8 mouse cellular contexts compared by ENCODE assay signal in genomic region chr12:100480642-100481442, GRCm38 (mm10). TPM values are rescaled to one million over a fixed set of nuclear protein-coding genes. Genes with fewer than 3 reads are reported as not detected.
DNase-seq lines count a peak whose midpoint lies in the region; ATAC-seq lines count a peak whose summit lies in the region.
"Had no signal": no experiment of that assay in that cellular context is flagged by ENCODE, and none has a peak within 500 bp of the region (broad histone marks: within the 10 kb centered on the region; RNA-seq: fewer than 3 reads in every experiment).

No protein-coding gene starts in this region.

- H3K36me3 ChIP-seq in hindbrain, embryonic 14.5 days (replicated peaks; ENCODE audit: control insufficient read depth, insufficient read depth), result peaks cover 5% of the 10 kb centered on the region; the same call in 1 of the 2 replicates
- peaks cover 33% of the 10 kb centered on the region for H3K36me3 ChIP-seq in hindbrain, embryonic 10.5 days

- no peak overlapping the region for H3K27ac ChIP-seq in hindbrain, embryonic 14.5 days
- H3K27ac ChIP-seq in hindbrain, embryonic 10.5 days, result no peak overlapping the region
- peak overlapping the region; percentile 7; the same call in 1 of the 2 replicates for H3K27ac ChIP-seq in brown adipose tissue, adult 24 weeks (replicated peaks; ENCODE audit: low read depth, low read length)
- H3K27ac ChIP-seq: embryonic facial prominence, embryonic 12.5 days had no signal

- H3K9ac ChIP-seq in hindbrain, embryonic 14.5 days, result no peak overlapping the region
- H3K9ac ChIP-seq: embryonic facial prominence, embryonic 12.5 days had no signal

- peak; percentile 49; the same call in 1 of the 2 replicates for ATAC-seq in hindbrain, embryonic 14.5 days (ENCODE audit: low FRiP score)
- peak; percentile 89 for ATAC-seq in megakaryocyte, adult 5-6 weeks (ENCODE audit: poor library complexity, severe bottlenecking)
- no peak for ATAC-seq in CD4-positive, CD25-positive, alpha-beta regulatory T cell, adult 4 months

- H3K27me3 ChIP-seq in hindbrain, embryonic 14.5 days (ENCODE audit: control insufficient read depth, insufficient read depth, low read length), result no peaks in the 10 kb centered on the region
- H3K27me3 ChIP-seq in hindbrain, embryonic 10.5 days (ENCODE audit: insufficient read depth, poor library complexity, severe bottlenecking), result no peaks in the 10 kb centered on the region
- H3K27me3 ChIP-seq: embryonic facial prominence, embryonic 12.5 days had no signal

- H3K4me1 ChIP-seq in hindbrain, embryonic 14.5 days (replicated peaks; ENCODE audit: control insufficient read depth, insufficient read depth, low read length), result no peaks in the 10 kb centered on the region; the same call in 1 of the 2 replicates
- H3K4me1 ChIP-seq in hindbrain, embryonic 10.5 days (replicated peaks), result no peaks in the 10 kb centered on the region; the same call in 1 of the 2 replicates
- H3K4me1 ChIP-seq in brown adipose tissue, adult 24 weeks (ENCODE audit: control insufficient read depth, insufficient read depth, insufficient read length, low read length), result peaks cover 23% of the 10 kb centered on the region
- H3K4me1 ChIP-seq: embryonic facial prominence, embryonic 12.5 days had no signal

- H3K4me3 ChIP-seq in hindbrain, embryonic 14.5 days (replicated peaks; ENCODE audit: low read length), result no peak overlapping the region
- no peak overlapping the region for H3K4me3 ChIP-seq in hindbrain, embryonic 10.5 days
- no peak overlapping the region for H3K4me3 ChIP-seq in brown adipose tissue, adult 24 weeks (ENCODE audit: insufficient read depth, low read depth, low read length)
- H3K4me3 ChIP-seq: embryonic facial prominence, embryonic 12.5 days had no signal

- DNase-seq in hindbrain, embryonic 14.5 days (ENCODE audit: low spot score), result no peak
- no peak for DNase-seq in hindbrain, embryonic 10.5 days (ENCODE audit: low spot score)
- peak; percentile 24 for DNase-seq in CD4-positive helper T cell, adult 2 months (ENCODE audit: low read depth, low spot score)
- no peak for DNase-seq in Muller cell, postnatal 12 days (ENCODE audit: inconsistent ontology term)

- no peak overlapping the region for H3K4me2 ChIP-seq in hindbrain, embryonic 14.5 days (replicated peaks)
- H3K4me2 ChIP-seq: embryonic facial prominence, embryonic 12.5 days had no signal

- 89% methylated on average over 15 of the region's 15 CpGs for WGBS in hindbrain, embryonic 14.5 days
- WGBS in hindbrain, embryonic 10.5 days, result 89% methylated on average over 15 of the region's 15 CpGs

- no peaks in the 10 kb centered on the region for H3K9me3 ChIP-seq in hindbrain, embryonic 14.5 days (ENCODE audit: control insufficient read depth, low read length)
- no peaks in the 10 kb centered on the region for H3K9me3 ChIP-seq in hindbrain, embryonic 10.5 days
- H3K9me3 ChIP-seq: embryonic facial prominence, embryonic 12.5 days had no signal

RNA-seq across cellular contexts. Expression of gene Ttc7b, which starts 39.8 kb away (rescaled TPM):
- 12.2 and 12.4 TPM in 2 replicates for polyA plus RNA-seq in hindbrain, embryonic 14.5 days (2014; fragmentation: Nextera tagmentation; extraction: Ambion mirVana)
- 5.4 and 5.6 TPM in 2 replicates for polyA plus RNA-seq in hindbrain, embryonic 10.5 days (2016; fragmentation: Nextera tagmentation; extraction: Ambion mirVana)
- polyA plus RNA-seq in brown adipose tissue, adult 24 weeks (2012; ENCODE audit: insufficient read depth, insufficient read length, missing spikeins), result 37.7 and 42.9 TPM in 2 replicates
- total RNA-seq in megakaryocyte, adult 5-6 weeks (2015), result 26.2 and 28.9 TPM in 2 replicates
- total RNA-seq in megakaryocyte, adult 5-6 weeks (2017), result 14.4 and 16.9 TPM in 2 replicates
- 1 to 10 TPM; 3.4 to 5.1 TPM for polyA plus RNA-seq in CD4-positive, CD25-positive, alpha-beta regulatory T cell, adult 4 months (2017; shearing (Covaris generic))
